Mouse (Mus musculus) cerebellum, postnatal 36 days (tissue): ENCODE measurements at regions not wholly inside any gene's neighbourhood (a gene's known extent, or its start where the extent isn't known, plus 50 kb on each side); places are given as distances from the start of the nearest gene placed in this dataset.

ENCODE experiments used
- DNase-seq, 2 experiments: peaks; one replicate each; pipeline ENCODE4 v3.0.0; 2021 to 2022; ENCODE audit warnings: mixed read lengths in 2 of 2

GRCm38 (mm10) chr2:48409876-48410275 is 404.0 kb upstream of the Acvr2a start:
- DNase-seq: no peak

- no peak for DNase-seq
These were observed 402.5 kb upstream of the Acvr2a start for GRCm38 (mm10) chr2:48411392-48411791.

- no peak for DNase-seq
These were observed 401.0 kb upstream of the Acvr2a start for GRCm38 (mm10) chr2:48412683-48413440.

- DNase-seq: no peak
These were observed 399.1 kb upstream of the Acvr2a start for GRCm38 (mm10) chr2:48414596-48415481.

- no peak for DNase-seq
These were observed 397.6 kb upstream of the Acvr2a start for GRCm38 (mm10) chr2:48416207-48416750.

GRCm38 (mm10) chr2:48417000-48417596 is 396.8 kb upstream of the Acvr2a start:
- DNase-seq: no peak

GRCm38 (mm10) chr2:48420791-48421190 is 393.1 kb upstream of the Acvr2a start:
- no peak for DNase-seq

GRCm38 (mm10) chr2:48423861-48424442 is 390.0 kb upstream of the Acvr2a start:
- DNase-seq: no peak

- no peak for DNase-seq
These were observed 389.3 kb upstream of the Acvr2a start for GRCm38 (mm10) chr2:48424562-48424961.

GRCm38 (mm10) chr2:48425200-48426090 is 388.5 kb upstream of the Acvr2a start:
- no peak for DNase-seq

- DNase-seq: no peak
These were observed 381.4 kb upstream of the Acvr2a start for GRCm38 (mm10) chr2:48432545-48432944.

- no peak for DNase-seq
These were observed 372.5 kb upstream of the Acvr2a start for GRCm38 (mm10) chr2:48441296-48441990.

- no peak for DNase-seq
These were observed 371.8 kb upstream of the Acvr2a start for GRCm38 (mm10) chr2:48441991-48442544.

- DNase-seq: peak in 1 of 2 experiments; percentile 15
These were observed 367.9 kb upstream of the Acvr2a start for GRCm38 (mm10) chr2:48445898-48446604.

- no peak for DNase-seq
These were observed 367.3 kb upstream of the Acvr2a start for GRCm38 (mm10) chr2:48446617-48447016.

GRCm38 (mm10) chr2:48449165-48449842 is 364.6 kb upstream of the Acvr2a start:
- no peak for DNase-seq

- DNase-seq: peak; percentile 36 to 37
These were observed 357.6 kb upstream of the Acvr2a start for GRCm38 (mm10) chr2:48456072-48457040.

GRCm38 (mm10) chr2:48457117-48457516 is 356.8 kb upstream of the Acvr2a start:
- DNase-seq: no peak
